Mouse (Mus musculus): ENCODE results near the gene Oas2.
A peak's percentile ranks its signal among the peaks of the same experiment; 100 is the strongest.
"Not testable (repeated sequence)": the region's sequence is repeated elsewhere in the genome, so short reads cannot be mapped to it uniquely, and the experiment has no call there.

Gene Oas2

DNA sequence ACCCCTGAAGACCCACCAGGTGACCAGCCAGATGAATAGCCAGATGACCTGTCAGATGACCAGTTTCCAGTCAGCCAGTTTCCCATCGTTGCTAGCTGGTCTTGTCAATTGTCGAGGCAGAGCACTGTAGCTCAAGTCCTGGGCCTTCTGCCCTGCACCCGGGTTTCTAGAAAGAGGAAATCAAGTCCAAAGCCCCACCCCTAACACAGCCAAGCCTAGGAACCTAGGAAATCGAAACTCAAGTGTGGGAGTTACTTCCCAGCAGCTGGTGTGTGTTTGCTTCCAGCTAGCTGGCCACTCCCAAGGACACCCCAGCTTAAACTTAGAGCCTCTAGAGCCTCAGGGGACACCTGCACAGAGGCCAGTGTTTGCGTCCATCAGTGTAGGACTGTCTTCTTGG lies at the start of gene Oas2:
Gene Oas2 (minus strand): TSS at position 166 of the 400 bp plus-strand sequence.
- no peak for DNase-seq (ENCODE audit: low spot score)

DNA sequence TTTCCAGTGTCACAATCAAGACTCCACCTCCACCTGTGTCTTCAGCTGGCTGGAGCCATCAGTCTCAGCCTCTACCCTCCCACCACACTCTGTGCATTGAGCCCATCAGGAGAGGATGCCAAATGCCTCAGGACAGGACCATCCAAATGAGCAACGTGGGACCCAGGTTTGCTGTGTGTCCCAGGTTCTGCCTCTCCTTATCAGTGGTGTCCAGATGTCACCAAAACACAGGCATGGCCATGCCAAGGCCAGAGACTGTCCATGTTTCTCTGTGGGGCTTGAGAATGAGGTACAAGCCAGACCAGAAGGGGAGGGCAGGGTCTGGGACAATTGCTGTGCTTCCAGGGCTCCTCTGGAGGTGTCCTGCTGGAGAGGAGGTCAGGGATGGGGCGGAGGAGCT lies 49.3 kb upstream of the Oas2 start:
- not testable (repeated sequence) for DNase-seq (ENCODE audit: low spot score)

DNA sequence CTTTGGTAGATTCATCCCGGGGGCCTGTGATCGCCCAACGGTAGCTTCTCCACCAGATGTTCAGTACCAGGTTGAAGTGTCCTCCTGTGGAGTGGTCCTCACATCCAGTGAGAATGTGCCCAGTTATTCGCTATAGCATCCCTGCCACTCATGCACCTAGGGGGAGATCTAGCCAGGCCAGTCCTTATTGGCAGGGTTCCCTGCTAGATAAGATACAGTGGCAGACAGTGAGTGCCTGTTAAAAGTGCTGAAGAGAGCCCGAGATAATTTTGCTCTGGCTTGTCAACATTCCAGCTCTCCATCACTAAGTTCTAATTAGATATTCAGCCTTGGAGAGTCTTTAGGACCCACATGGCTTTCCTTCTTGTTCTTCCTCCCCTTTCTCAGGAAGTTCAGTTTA lies 48.5 kb upstream of the Oas2 start:
- DNase-seq (ENCODE audit: low spot score): not testable (repeated sequence)

- not testable (repeated sequence) for DNase-seq (ENCODE audit: low spot score)
Measured at GRCm38 (mm10) chr5:120795480-120796034, 45.9 kb upstream of the Oas2 start, which contains the start of gene Oas1e. TSS of gene Oas1e (minus strand) at chr5:120795530.

DNA sequence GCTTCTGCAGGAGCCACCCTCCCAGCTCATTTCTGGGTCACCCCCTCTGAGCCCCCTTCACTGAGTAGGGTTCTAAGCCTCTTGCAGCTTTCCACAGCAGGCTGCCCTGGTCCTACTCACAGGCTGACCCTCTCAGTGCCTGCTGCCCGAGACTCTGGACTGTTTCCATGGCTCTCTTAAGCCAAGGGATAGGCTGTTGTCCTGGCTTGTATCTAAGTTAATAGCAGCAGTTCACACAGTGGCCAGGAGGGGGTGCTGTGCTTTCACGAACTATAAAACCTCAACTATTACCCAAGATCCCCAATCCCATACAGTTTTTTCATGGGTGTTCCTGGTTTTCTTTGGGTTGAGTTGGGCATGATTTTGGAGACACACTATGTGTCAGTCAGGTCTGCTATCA lies 43.4 kb upstream of the Oas2 start:
- DNase-seq (ENCODE audit: low spot score): peak; percentile 11

GRCm38 (mm10) chr5:120787042-120787441 lies 37.4 kb upstream of the Oas2 start:
- DNase-seq (ENCODE audit: low spot score): no peak

DNA sequence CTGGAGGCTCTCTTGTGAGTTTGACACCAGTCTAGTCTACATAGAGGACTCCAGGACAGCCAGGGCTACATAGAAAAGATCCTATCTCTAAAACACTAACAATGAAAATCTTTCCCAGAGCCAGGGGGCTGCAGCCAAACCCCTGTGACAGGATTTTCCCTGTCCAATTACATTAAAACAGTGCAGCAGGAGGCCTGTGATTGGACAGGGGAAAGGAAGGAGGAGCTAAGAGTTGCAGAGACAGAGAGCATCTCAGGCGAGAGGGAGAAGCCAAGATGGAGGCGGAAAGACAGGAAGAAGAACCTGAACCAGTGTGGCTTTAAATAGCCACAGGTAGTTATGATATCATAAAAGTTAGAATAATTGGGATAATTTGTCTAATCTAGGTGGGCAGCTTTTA lies 32.8 kb upstream of the Oas2 start:
- no peak for DNase-seq (ENCODE audit: low spot score)

GRCm38 (mm10) chr5:120781646-120782045 lies 32.0 kb upstream of the Oas2 start:
- no peak for DNase-seq (ENCODE audit: low spot score)

DNA sequence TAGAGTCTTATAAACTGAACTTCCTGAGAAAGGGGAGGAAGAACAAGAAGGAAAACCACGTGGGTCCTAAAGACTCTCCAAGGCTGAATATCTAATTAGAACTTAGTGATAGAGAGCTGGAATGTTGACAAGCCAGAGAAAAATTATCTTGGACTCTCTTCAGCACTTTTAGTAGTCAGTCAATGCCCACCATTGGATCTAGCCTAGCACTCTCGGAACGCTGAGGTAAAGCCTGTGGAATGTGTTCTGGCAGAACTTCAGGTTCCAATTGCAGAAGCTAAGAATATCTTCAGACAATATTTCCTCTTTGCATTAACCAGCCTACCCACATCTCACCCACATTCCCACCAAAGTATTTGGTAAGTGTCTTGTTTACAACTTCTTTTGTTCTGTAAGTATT lies 30.3 kb upstream of the Oas2 start:
- DNase-seq (ENCODE audit: low spot score): peak; percentile 29

DNA sequence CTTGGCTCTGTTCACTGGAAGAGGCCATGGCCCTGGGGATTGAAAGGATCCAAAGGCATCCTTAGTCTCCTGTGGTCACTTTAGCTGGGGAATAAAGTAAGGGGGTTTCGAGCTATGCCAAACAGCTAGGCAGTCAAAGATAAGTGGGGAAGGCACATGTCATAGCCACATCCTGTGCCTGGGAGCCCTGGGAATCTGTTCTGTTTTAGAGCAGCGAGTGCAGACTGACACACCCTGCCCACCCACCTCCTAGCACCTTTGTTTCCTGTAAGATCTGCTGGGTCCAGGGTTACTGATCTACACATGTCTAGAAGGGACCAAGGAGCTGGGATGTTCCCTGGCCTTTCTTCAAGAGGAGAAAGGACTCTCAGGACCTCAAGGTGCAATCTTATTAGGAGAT lies 29.3 kb upstream of the Oas2 start:
- no peak for DNase-seq (ENCODE audit: low spot score)

- no peak for DNase-seq (ENCODE audit: low spot score)
Measured at GRCm38 (mm10) chr5:120777478-120777877, 27.8 kb upstream of the Oas2 start, which contains the start of gene Oas3. TSS of gene Oas3 (minus strand) at chr5:120777661.

- no peak for DNase-seq (ENCODE audit: low spot score)
Measured at GRCm38 (mm10) chr5:120776801-120777200, 27.1 kb upstream of the Oas2 start.

GRCm38 (mm10) chr5:120775287-120775985 lies 25.8 kb upstream of the Oas2 start:
- peak; percentile 8 for DNase-seq (ENCODE audit: low spot score)

DNA sequence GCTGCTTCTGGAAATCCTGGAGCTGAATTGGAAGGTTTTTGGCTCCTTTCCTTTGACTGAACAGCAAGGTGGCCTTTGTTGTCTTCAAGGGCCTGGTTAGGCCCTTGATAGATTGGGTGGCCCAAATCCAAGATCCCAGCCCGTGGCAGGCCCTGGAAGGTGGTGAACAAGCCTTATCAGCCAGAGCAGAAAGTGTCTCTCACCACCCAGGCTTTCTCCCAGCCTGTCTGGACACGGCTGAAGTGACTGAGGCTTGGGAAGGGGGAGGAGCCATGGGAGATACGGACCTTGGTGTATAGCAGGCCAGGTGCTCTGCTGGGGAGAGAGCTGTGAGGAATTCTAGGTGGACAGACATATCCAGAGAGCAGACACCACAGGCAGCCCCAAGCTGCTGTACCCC lies 19.7 kb upstream of the Oas2 start:
- DNase-seq (ENCODE audit: low spot score): no peak

DNA sequence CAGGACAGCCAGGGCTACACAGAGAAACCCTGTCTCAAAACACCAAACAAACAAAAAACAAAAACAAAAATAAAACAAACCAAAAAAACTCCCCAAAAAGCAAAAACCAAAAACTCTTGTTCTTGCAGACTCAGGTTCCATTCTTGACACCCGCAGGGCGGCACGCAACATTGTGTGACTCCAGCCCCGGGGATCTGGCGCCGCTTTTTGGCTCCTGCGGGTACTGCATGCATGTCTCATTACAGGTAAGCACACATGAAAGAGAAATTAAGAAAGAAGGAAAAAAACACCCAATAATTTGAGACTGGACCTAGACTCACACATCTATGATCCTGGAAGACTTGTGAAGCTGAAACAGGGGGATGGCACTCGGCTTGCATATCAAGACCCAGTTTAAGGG lies 15.4 kb upstream of the Oas2 start:
- DNase-seq (ENCODE audit: low spot score): no peak

DNA sequence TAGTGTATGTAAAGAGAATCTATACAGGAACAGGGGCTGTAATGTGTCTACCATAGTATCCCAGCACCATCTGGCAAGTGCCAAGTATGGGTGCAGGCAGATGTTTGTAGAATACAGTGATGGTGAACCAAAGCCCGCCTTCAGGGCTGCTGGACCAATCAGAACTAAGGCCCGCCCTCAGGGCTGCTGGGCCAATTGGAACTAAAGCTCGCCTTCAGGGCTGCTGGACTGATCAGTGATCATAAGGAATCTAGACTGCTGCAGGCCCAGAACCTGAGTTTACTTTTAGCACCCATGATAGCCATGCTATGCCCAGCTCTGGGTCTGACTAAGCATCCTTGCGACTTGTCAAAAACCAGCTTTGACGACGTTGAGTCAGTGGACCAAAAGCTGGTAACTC lies 12.2 kb upstream of the Oas2 start:
- no peak for DNase-seq (ENCODE audit: low spot score)

DNA sequence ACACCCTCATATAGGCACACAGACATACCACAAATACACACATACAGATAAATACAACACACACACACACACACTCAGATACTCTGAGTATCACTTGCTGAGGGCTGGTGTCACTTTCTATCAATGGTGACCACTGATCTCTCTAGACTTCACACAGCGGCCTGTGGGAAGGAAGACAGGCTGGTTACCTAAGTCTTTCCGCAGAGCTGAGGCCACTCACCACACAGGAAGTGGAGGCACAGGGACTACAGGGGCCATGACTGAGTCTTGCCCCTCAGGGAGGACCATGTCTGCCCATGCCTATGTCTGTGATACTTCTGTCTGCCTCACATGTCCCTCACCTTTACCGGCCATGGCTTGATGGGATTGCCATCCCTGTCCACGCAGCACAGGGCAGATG lies 4.6 kb upstream of the Oas2 start:
- no peak for DNase-seq (ENCODE audit: low spot score)

- DNase-seq (ENCODE audit: low spot score): no peak
Measured at GRCm38 (mm10) chr5:120752786-120753185, 3.1 kb upstream of the Oas2 start.

DNA sequence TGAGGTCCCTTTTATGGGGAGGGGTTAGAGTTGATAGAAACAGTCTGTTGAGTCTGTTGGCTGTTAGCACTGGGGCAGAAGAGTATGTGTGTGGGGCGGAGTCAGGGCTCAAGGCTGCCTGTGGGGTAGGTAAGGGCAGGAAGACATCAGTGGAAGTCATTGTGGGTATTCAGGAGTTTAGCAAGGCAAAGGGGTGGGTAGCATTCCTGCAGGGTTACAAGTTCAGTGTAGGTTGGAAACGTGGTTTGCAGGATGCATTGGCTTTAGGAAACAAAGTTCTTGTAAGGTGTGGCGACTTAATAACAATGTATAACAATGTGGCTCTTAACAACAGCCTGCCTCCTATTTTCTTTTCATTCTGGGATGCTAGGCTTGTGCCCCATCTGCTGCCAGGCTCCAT lies 1.6 kb upstream of the Oas2 start:
- DNase-seq (ENCODE audit: low spot score): no peak

- DNase-seq (ENCODE audit: low spot score): peak; percentile 39
Measured at GRCm38 (mm10) chr5:120746451-120746850, 3.2 kb downstream of the Oas2 start.

GRCm38 (mm10) chr5:120742125-120742524 lies 7.5 kb downstream of the Oas2 start:
- DNase-seq (ENCODE audit: low spot score): no peak

DNA sequence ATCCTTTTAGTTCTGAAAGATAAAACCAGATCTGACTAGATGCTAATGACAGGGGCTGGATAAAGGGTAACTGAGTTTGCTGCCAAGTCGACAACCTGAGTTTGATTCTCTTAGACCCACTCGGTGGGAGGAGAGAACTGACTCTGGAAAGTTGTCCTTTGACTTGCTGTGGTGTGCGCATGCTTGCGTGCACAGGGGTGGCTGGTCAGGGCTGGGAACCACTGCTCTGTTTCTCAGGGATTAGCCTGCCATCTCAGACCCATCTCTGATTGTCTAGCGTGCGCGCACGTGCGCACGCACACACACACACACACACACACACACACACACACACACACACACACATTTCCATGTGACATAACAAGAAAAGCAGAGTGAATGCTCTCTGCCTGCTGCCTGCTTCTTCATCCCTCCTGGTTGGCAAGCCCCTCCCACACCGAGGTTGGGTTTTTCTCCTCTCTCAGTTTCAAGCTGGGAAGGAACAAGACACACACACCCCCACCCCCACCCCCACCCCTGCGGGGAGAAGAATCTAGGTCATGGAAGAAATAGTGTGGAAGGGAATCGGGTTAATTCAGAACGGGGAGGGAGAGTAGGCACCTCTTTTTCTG lies 15.2 kb downstream of the Oas2 start:
- DNase-seq (ENCODE audit: low spot score): no peak

GRCm38 (mm10) chr5:120733696-120734095 lies 16.0 kb downstream of the Oas2 start:
- DNase-seq (ENCODE audit: low spot score): no peak

DNA sequence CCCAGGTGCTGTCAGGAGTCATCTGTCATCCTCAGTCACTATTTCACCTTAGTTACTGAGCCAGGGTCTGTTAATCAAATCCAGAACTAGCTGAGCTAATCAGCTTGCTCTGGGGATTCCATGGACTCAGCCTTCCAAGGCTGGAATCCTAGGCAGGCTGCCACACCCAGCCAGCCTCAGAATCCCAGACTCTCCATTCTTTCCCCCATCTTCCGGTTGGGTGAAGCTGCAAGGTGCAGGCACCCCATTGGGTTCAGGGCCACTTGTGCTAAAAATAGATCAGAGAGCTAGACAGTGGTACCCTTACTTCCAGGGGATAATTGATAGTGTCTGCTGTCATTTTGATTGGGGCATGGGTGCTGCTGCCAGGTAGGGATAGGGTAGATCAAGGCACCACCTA lies 16.9 kb downstream of the Oas2 start:
- DNase-seq (ENCODE audit: low spot score): no peak

Data from lung, postnatal 25 days (tissue).